Mouse (Mus musculus) cerebellum, adult 2 months (tissue): ENCODE measurements around the gene Ctsll3.

Source experiments
- CTCF ChIP-seq: fragments of 200-500 bp; IDR thresholded peaks from 2 replicates; pipeline ENCODE4 v1.5.1; 2011; ENCODE audit warnings: low read depth, mild to moderate bottlenecking, control low read depth, low read length, moderate library complexity, borderline replicate concordance; ENCODE audit not compliant: insufficient read depth
- POLR2A ChIP-seq: fragments of 200-500 bp; IDR thresholded peaks from 2 replicates; pipeline ENCODE4 v1.6.1; 2011; ENCODE audit warnings: low read length, control low read depth, borderline replicate concordance; ENCODE audit not compliant: insufficient read depth

GRCm38 (mm10) chr13:60761161-60761560 lies 41.5 kb downstream of the Ctsll3 start:
- no peak for TF ChIP-seq POLR2A
- TF ChIP-seq CTCF = no peak
